Mouse (Mus musculus): ENCODE results near the gene Zbtb44.

Gene Zbtb44

DNA sequence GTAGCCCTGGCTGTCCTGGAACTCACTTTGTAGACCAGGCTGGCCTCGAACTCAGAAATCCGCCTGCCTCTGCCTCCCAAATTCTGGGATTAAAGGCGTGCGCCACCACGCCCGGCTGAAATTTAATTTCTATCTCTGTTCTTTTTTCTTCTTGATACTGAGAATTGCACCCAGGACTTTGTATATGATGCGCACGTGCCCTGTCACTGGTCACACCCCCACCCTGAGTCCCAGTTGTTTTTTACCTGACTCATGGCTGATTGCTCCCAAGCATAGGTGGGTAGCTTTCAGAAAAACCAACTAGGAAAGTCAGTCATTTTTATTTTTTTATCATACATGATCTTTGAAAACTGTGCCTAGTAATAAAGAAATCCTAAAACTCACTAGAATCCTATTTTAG, 40.3 kb downstream of the Zbtb44 start:
- no peak for DNase-seq (ENCODE audit: low read depth, low spot score)

DNA sequence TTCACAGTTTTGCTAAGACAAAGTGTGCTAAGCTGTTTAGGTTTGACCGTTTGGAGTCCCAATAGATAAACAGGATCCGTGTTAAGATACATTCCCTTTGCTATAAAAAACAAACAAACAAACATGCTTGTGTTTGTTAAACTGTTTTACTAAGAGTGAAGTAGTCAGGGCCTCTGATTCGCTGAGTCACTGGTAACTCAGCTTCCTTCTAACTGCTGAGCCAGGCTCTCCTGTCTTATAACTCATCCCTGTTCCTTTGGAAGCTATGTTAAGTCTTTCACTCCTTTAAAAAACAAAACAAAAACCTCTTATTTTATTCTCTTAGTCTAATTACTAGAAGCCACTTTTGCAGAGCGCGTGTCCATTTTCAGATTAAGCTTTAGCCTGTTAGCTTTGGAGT, 41.8 kb downstream of the Zbtb44 start:
- no peak for DNase-seq (ENCODE audit: low read depth, low spot score)

DNA sequence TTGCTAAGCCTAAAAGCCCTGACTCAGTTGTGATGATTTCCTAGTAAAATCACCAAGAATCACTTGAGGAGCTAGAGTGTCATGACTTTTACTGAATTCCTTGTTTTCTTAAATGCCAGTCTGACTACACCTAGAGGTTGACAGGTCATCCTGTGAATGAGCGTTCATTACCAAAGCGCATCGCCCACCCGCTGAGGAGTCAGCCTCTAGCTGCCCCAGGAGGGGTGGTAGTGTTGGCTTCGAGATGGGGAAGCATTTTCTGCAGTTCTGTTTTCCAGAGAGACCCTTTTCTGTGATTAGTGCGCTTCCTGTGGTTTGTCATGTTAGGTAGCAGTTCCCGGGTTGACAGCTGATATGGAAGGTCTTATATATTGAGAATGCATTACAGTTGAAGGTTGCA, 43.4 kb downstream of the Zbtb44 start:
- no peak for DNase-seq (ENCODE audit: low read depth, low spot score)

DNA sequence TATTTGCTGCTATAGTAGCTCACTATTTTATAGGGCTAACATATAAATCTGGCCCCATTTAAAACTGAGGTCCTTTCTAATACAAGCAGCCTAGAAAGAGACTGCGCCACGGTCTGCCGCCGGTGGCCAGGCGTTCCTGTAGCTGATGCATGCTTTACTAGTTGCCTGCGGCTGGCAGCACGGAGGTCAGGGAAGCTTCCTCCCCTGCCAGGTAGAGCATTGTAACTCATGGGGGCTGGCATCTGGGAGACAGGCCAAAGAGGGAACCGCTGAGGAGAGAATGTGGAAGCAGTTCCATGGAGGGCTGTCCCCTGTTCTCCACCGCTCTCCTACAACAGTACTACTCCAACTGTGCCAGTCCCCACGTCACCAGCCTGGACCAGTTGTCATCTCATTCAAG, 44.4 kb downstream of the Zbtb44 start:
- no peak for DNase-seq (ENCODE audit: low read depth, low spot score)

- no peak for DNase-seq (ENCODE audit: low read depth, low spot score)
Observed at GRCm38 (mm10) chr9:31080726-31081125, 50.3 kb downstream of the Zbtb44 start.

DNA sequence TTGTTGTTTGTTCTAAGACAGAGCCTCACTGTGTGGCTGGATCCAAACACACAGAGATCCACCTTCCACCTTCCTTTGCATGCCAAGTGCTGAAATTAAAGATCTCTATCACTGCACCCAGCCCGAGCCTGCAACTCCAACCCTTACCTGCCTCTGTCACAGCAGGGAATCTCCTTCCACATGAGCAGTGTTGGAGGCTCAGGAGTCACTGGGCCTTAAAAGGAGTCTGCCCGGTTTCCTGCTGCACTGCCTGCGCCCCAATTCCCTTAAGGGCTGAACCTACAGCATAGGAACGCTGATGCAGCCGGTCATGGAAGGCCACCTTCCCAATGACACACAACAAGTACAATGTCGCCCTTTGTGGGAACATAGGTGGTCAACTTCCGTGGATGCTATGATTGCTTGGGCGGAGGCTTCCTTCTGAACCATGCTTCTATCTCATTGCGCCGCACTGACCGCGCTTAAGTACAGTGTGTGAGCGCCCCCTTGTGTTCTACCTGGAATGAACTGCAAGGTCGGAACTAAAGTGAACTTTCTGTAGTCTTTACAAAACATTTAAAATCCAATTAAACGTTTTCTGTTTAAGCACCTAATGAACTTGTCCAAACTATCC, 51.7 kb downstream of the Zbtb44 start:
- peak; percentile 64 for DNase-seq (ENCODE audit: low read depth, low spot score)

GRCm38 (mm10) chr9:31082771-31083170, 52.3 kb downstream of the Zbtb44 start:
- DNase-seq (ENCODE audit: low read depth, low spot score): no peak

DNA sequence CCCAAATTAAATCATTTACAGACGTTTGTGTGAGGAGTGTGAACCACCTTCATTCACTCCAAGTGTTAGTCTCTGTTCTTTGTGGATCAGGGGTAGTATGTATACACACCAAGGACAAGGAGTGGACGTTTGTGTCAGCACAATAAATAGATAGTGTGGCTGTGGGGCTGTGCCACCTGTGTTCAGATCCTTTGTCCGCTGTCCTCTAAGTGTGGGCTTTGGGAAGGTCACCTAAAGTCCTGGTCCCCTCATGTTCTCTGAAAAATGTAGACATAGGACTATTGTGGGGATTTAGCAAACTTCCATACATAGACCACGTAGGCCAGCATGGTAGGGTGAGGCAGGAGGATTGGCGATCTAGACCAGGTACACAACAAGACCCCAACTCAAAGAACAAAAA, 55.1 kb downstream of the Zbtb44 start:
- DNase-seq (ENCODE audit: low read depth, low spot score): no peak

DNA sequence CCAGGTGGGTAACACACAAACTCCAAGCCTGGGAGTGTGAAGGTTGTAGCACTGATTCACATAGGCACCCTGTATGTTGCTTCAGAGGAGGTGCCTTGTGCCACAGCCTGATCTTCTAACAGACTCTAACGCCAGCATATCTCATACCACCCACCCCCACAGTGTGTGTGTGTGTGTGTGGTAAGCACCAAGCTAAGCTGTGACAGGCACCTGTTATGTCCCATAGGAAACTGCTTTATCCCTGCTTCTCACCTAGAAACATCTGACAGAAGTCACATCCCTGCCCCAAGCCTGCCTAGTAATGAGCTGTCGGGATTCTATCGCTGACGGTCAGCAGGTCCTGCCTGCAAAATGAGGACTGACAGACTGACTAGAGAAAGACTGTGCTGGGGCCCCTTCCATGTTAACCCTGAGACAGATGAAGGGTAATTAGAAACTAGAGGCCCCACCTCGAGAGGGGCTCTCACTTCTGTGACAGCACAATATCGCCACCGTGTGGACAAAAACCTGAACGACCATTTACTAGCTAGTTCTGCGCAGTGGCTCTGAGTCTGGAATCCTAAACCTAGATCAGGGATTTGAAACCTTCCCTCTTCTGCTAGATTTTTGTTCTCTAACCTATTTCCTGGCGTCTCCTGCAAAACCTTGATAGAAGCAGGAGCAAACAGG, 55.8 kb downstream of the Zbtb44 start:
- DNase-seq (ENCODE audit: low read depth, low spot score): peak; percentile 36

DNA sequence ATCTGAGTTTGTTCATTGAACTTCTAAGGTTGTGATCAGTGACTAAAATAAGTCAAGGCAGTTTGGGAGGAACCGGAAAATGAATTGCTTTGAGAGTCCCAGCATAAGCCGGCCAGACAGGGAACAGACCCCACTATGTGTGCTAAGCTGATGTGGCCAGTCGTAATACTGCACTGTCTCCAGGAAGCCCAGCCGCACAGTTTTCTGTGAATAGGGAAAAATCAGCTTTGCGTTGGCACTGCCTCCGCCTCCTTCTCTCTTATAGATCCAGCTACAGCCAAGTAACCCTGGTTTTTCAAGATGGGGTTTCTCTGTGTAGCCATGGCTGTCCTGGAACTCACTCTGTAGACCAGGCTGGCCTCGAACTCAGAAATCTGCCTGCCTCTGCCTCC, 56.3 kb downstream of the Zbtb44 start:
- DNase-seq (ENCODE audit: low read depth, low spot score): no peak

- DNase-seq (ENCODE audit: low read depth, low spot score): no peak
Observed at GRCm38 (mm10) chr9:31087466-31087865, 57.0 kb downstream of the Zbtb44 start.

DNA sequence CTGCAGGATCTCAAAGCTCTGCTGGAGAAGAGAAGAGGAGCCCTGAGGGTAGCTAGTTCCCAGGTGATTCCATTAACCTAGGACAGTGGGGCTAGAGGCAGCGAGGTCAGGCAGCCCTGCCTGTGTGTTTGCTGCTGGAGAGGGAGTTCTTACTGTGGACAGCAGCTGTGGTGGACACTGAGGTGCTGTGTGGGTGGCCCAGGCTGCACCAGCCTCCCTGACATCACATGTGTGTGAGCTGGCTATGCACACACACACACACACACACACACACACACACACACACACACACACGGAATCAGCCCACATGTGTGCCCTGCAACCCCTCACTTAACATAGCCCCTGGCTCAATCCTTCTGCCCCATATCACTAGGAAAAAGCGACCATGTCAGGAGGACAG, 57.7 kb downstream of the Zbtb44 start:
- DNase-seq (ENCODE audit: low read depth, low spot score): no peak

DNA sequence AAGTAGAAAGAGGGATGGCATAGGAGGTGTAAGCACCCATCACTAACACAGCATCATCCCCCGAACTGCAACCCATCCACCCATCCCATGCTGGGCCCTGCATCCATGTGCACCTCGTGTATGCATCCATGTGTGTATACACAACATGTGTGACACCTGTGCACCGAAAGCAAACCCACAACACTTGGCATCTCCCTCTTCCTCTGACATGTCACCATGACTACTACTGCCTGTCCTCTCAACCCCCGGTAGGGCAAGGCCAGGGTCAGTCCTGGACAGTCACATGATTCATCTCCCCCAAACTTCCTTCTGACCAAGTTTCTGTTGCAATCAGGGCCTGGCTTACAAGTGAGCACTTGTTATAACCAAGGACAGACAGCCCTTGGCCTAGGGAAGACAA, 58.4 kb downstream of the Zbtb44 start:
- no peak for DNase-seq (ENCODE audit: low read depth, low spot score)

DNA sequence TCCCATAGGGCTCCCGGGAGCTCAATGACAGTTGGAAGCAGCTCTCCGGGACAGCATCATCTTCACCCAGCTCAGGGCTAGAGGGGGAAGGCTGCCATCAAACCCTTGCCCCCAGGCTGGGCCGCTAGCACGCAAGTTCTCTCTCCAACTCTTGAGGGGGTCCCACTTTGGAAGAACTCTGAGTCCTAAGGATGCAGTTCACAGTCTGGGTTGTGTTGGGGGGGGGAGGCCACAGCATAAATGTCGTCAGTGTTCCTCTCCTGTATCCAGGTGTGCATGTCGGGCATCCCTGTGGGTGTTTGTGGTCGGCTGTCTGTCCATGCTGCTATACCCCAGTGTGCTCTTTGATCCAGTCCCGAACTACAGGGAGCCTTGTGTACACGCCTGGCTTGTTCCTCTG, 59.1 kb downstream of the Zbtb44 start:
- no peak for DNase-seq (ENCODE audit: low read depth, low spot score)

GRCm38 (mm10) chr9:31090081-31091023, 59.9 kb downstream of the Zbtb44 start:
- DNase-seq (ENCODE audit: low read depth, low spot score): no peak

- no peak for DNase-seq (ENCODE audit: low read depth, low spot score)
Observed at GRCm38 (mm10) chr9:31091162-31091581, 60.7 kb downstream of the Zbtb44 start.

- no peak for DNase-seq (ENCODE audit: low read depth, low spot score)
Observed at GRCm38 (mm10) chr9:31092111-31092832, 61.8 kb downstream of the Zbtb44 start.

GRCm38 (mm10) chr9:31092833-31093195, 62.4 kb downstream of the Zbtb44 start:
- DNase-seq (ENCODE audit: low read depth, low spot score): no peak

GRCm38 (mm10) chr9:31097088-31098082, 66.9 kb downstream of the Zbtb44 start:
- DNase-seq (ENCODE audit: low read depth, low spot score): no peak

GRCm38 (mm10) chr9:31098118-31098517, 67.7 kb downstream of the Zbtb44 start:
- no peak for DNase-seq (ENCODE audit: low read depth, low spot score)

GRCm38 (mm10) chr9:31108464-31108863, 78.0 kb downstream of the Zbtb44 start:
- no peak for DNase-seq (ENCODE audit: low read depth, low spot score)

Measured in CD4-positive helper T cell, adult 2 months (primary cell).